Mouse (Mus musculus) retina, postnatal 1 day (tissue): ENCODE measurements at regions not wholly inside any gene's neighbourhood (a gene's known extent, or its start where the extent isn't known, plus 50 kb on each side); places are given as distances from the start of the nearest gene placed in this dataset.

ENCODE experiments used
- DNase-seq: peaks from one replicate; pipeline ENCODE4 v3.0.0-alpha.2; 2012

DNA sequence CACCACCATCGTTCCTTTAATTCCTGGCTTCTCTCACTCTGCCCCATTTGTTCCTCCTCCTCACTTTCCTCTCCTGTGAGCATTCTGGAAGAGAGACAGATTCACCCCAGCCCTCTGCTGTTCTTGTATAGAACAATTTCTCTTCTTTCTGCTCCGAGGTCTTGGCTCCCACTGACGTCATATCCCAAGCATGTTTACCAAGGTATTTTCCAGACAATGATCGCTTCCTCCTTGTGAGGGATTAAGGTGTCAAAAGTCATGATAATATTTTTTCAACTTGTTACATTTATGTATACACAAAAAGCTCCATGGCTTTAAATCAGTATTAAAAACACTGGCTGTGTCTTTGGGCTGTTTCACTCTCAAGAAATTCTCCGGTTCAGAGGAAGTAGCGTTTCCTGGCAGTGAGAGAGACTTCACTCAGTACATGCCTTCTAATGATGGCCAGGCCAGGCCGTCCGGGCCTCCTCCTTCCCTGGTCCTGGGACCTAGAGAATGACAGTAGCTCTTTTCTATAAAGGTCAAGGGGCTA is 142.4 kb upstream of the Spdl1 start:
- DNase-seq = no peak

DNA sequence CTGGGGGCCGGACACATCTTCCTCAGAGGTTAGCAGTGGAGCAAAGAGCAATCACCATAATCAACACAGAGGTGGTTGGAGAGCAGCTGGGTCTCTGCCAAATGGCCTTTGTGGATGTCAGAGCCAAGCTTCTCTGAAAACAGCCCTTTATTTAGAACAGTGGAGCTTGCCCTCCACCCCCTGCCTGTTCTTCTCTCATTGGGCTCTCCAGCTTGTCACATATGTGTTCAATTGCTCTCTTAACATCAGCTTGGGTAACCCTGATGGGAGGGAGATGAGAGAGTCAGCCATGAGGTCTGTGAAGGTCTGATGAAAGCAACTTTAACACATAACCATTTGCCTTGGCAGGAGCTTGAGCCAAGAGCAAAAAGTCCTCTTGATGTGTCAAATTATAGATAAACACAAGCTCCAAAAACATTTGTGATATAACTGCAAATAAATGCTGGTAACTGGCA is 140.1 kb upstream of the Spdl1 start:
- no peak for DNase-seq

DNA sequence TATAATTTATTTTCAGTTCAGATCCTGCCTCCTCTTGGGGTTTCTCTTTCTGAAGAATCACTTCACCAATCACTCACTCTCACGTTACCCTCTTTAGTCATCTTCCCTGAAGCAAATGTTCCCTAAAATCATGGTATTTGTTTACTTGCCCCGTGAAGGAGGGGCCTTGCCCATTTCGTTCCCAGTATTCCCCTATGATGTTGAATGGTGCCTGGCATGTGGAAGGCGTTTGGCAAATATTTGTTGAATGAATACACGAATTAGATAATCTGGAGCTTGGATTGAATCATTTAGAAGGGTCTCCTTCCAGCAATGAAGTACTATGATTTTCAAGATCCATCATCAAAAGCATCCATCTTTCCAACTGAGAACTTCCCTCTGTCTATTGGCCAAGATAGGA is 139.6 kb upstream of the Spdl1 start:
- no peak for DNase-seq

DNA sequence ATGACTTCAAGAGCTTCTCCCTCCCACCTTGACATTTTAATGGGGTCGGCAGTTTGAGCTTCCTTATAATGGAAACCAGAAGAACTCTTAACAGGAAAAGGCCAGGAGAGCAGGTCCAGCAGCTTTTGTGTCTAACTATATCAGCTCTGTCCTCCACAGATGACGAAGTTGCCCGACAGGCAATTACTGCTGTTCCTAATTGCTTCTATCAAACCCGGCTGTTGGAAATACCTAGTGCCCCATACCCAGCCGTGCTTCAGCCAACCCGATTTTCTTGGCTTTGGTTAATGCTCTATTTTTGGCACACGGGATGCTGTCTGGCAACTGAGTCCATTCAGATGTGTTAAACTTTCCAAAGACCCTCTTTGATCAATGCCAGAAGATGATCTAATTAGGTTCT is 125.8 kb upstream of the Spdl1 start:
- DNase-seq = no peak

DNA sequence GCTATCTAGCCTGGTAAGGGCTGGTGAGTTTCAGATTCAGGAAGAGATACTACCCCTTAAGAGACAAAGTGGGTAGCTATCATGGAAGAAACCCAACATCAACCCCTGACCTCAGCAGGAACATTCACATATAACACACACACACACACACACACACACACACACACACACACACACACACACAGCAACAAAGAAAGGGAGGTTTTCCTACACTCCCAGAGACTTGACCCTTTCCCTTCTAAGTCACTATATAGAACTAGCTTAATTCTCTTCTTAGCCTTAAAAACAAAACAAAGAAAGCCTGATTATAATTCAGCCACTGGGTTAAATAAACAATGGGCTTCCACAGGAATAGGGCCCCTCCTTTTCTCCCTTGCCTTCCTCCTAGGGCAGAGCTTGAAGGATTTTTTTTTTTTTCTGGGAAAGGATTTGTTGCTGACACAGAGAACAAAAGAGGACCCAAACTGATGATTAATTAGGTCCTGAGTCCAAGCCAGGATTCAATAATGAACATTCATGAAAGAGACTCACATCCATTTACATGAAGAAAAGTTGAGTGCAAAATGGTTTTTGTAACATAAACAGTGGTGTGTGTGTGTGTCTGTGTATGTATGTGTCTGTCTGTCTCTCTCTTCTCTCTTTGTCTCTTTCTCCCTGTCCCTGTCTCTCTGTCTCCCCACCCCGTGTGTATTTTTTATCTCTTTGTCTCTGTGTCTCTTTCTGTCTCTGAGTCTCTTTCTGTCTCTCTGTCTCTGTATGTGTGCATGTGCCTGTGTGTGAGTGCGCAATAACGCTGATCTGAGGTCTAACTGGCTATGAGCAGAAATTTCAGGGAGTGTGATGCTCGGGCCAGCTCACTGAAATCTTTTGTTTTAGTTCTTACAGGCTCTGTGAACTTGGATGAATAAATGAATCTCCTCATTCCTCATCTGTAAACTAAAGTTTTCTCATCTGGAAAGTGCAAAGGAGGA is 108.3 kb upstream of the Spdl1 start:
- DNase-seq = peak; percentile 64

DNA sequence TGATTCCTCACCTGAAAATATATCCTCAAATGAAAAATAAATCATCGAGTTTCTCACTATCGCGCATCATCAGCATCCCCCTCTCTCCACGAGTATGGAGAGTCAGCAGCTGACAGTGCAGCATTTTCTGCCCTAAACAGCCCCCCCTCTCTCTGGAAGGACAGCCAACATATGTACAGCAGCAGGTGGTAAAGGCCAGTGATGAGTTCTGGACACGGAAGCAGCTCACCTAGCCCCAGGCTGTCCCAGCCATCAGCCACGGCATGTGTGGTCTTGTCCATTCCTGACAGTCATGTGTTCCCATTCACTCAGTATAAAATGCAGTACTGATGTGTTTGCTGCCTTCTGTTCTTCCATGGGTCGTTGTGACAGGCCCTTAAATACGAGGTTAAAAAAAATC is 106.7 kb upstream of the Spdl1 start:
- no peak for DNase-seq

DNA sequence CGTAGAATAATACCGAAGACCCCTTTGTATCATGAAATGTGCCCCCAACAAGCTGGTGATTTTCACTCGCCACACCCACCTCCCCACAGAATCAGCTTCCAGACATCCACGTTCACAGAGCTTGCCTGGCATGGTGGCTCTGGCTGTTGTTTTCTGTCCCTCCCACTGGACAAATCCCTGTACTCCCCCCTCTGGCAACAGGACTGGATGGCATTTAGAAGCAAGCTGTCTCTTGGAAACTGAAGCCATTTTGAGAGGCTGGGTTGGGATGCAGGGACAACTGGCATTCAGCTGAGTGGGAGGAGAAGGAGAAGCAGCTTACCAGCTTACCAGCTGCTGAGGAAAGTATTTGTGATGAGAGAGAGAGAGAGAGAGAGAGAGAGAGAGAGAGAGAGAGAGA is 105.6 kb upstream of the Spdl1 start:
- peak; percentile 4 for DNase-seq

DNA sequence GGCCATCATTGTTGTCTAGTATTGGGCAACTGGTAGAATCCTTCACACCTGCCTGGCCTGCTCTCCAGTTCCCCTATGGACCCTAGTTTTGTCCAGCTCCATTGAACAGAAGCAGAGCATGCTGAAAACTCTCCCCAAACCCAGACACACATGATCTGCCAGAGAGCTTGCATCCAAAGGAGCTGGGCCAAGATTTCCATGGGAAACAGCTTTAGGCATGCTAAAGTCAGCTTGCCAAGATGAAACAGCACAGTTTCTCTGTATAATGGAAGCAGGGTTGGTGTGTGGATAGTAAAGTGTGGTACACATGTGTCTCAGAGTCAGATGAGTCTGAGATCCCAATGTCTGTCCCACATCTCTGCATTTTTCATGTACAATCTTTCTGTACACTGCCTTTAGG is 98.8 kb upstream of the Spdl1 start:
- DNase-seq = no peak

DNA sequence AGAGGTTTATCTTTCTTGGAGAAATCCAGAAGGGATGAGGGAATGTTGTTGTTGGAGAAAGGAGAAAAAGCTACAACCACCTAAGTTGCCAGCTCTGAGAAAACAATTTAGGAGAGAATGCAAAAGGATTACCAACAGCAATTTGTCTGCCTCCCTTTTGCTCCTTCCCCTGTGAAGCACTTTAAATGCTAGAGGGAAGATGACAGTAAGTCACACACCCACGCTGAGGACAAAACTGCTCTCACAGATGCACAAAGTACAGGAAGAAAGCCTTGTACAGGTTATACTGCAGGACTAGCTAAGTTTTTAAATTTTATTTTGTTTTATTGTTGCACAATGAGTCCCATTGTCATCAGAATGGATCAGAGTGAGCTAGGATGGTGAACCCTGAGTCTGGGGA is 83.7 kb upstream of the Spdl1 start:
- no peak for DNase-seq

DNA sequence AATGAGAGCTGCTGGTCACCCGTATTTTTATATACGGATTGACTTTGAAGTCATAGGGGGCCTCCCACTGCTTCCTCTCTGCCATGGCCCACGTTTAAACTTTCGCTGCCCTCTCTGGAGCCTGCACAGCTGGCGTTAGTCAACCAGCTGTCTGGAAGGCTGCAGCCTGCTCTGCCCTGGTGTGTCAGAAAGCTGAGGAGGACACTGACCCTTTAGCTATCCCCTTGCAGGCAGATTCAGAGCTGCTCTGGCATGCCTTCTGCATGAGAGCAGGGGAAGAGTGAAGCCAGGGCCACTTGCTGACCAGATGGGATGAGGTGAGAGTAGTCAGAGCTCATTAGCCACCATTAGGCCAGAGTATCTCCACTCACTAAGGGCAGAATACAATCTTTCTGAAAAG is 76.4 kb upstream of the Spdl1 start:
- DNase-seq = no peak

DNA sequence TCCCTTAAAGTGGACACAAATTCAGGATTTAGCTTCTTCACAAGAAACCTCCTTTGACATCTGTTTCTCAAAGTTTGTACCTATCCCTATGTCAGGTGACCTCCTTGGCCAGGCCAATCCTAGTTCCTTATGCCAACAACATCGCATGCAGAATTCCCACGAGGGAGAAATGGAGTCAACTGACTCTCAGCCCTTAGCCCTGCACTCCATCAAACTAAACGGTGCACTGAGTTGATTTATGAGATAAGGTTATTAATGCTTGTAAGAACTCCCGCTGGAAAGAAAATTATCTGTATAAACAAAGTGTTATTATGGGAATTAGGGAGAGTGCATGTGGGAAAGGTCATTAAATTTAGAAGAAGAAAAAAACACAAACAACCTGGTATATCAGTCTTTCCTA is 70.8 kb upstream of the Spdl1 start:
- DNase-seq = no peak

DNA sequence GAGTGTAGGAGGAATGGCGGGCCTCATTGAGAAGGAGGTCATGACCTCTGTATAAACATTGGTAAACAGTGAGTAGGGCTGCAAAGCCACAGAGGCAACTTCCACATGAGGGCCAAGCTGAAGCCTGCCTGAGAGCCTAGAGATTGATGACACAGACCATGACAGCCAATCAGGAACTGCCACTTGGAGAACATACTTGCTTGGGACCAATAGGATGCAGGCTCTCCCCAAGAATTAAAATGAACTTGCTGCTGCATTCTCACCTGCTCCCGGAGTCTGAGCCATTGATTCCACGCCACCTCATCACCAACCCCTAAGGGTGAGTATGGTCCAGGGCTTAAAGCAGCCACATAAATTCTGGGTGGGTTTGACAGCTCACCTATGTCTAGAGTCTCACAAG is 66.0 kb upstream of the Spdl1 start:
- DNase-seq = peak; percentile 7

DNA sequence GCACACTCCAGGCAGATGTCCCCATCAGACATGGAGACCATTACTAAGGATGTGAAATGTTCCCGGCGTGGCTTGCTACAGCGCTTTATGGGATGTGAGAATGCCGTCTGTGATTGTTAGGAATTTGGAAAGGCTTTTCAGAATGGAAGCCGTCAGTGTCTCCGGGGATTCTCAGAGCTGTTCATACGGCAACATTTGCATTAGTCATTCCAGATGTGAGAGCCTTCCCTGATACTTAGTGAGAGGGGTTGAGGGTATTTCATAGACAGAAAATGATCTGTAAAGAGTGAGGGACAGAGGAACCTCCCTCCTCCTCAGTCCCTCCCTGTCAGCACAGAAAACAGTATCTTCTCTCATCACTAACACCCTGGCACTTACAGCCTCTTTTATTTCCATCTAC is 62.2 kb upstream of the Spdl1 start:
- no peak for DNase-seq

DNA sequence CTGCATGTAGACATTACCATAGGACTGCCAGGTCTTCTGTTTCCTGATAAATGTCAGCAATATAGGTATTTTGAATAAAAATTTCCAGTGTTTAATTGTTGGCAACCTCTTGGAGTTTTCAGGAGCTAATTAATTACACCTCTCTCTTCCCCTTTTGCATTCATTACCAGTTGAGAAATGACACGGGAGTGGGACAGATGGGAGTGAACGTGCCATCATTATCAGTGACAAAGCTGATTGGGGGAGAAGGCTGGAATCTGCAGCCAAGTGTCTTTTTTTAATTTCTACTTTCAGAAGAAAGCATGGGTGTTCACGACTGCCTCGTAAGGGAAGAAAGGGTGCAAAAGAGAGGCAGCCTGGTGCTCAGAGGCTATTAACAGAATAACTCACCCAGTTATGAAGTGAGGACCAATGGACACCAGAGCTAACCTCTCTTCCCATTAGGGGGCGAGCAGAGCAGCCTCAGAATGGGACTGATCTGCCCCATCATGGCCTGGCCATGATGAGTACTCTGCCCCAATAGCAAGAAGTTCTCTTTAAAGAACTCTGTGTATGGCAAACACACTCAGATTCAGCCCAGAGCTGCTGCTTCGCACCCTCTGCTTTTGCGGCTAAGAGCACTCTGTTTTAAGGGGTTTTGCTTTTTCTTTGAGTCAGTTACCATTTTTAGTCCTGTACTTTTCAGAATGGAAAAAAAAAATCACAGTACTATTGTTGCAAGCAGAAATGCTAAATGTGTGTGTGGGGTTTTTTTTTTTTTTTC is 55.1 kb upstream of the Spdl1 start:
- no peak for DNase-seq

DNA sequence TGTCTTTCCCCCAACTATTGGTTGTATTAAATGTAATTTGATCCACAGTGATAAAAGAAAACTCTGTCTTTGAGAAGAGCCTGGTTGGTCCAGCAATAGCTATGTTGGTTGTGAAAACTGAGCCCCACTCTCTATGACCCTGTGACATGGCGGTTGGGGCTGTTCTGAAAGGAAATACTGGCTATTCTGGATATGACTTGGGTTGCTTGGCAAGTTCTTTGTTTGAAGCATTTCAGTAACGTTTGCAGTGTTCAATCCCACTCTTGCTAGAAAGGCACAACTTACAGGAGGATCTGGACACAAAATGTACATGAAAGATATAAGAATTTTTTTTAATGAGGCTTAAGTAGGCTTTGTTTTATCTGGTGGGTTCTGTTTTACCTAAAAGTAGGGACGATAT is 54.1 kb upstream of the Spdl1 start:
- no peak for DNase-seq
